Mouse (Mus musculus) R1 (cell line): ENCODE results near the gene Xpnpep3.
"Not testable (repeated sequence)": the region's sequence is repeated elsewhere in the genome, so short reads cannot be mapped to it uniquely, and the experiment has no call there.

ENCODE experiments used
- DNase-seq: peaks from one replicate; pipeline ENCODE4 v3.0.0-alpha.2; 2018; ENCODE audit warnings: low read depth, low spot score

The Xpnpep3 gene

GRCm38 (mm10) chr15:81480284-81480683 is 80.3 kb downstream of the Xpnpep3 start:
- DNase-seq: not testable (repeated sequence)

GRCm38 (mm10) chr15:81480977-81481379 is 81.0 kb downstream of the Xpnpep3 start:
- peak; percentile 89 for DNase-seq

GRCm38 (mm10) chr15:81482966-81483365 is 83.0 kb downstream of the Xpnpep3 start:
- no peak for DNase-seq

- peak; percentile 54 for DNase-seq
Observed at GRCm38 (mm10) chr15:81483691-81484090, 83.8 kb downstream of the Xpnpep3 start.

GRCm38 (mm10) chr15:81485483-81485882 is 85.5 kb downstream of the Xpnpep3 start:
- DNase-seq: no peak

- DNase-seq: no peak
Observed at GRCm38 (mm10) chr15:81503466-81503865, 103.5 kb downstream of the Xpnpep3 start.

- DNase-seq: no peak
Observed at GRCm38 (mm10) chr15:81503995-81504394, 104.1 kb downstream of the Xpnpep3 start.
